Mouse (Mus musculus): ENCODE measurements at regions not wholly inside any gene's neighbourhood (a gene's known extent, or its start where the extent isn't known, plus 50 kb on each side); places are given as distances from the start of the nearest gene placed in this dataset.

GRCm38 (mm10) chr17:72782775-72783174 is 53.5 kb upstream of the Ypel5 start:
- intact Hi-C loops (cut with DNase I): loop anchor here (1.0 to 10.0 kb wide), 3 partner anchors 468 to 1121 kb away; no protein-coding TSS in a partner anchor
- DNase-seq: no peak

- intact Hi-C loops (cut with DNase I): loop anchor here (1.0 to 10.0 kb wide), 5 partner anchors 175 to 1221 kb away; no protein-coding TSS in a partner anchor
- DNase-seq: peak; percentile 54 to 74
These were observed 54.5 kb upstream of the Ypel5 start for GRCm38 (mm10) chr17:72781786-72782185.

- no peak for DNase-seq
- intact Hi-C loops (cut with DNase I): no loop called here
These were observed 68.0 kb upstream of the Ypel5 start for GRCm38 (mm10) chr17:72768266-72768665.

GRCm38 (mm10) chr17:72760937-72761336 is 75.3 kb upstream of the Ypel5 start:
- intact Hi-C loops (cut with DNase I): no loop called here
- no peak for DNase-seq

GRCm38 (mm10) chr17:72746411-72746810 is 89.8 kb upstream of the Ypel5 start:
- no peak for DNase-seq
- intact Hi-C loops (cut with DNase I): no loop called here

GRCm38 (mm10) chr17:72733006-72733405 is 103.2 kb upstream of the Ypel5 start:
- intact Hi-C loops (cut with DNase I): no loop called here
- DNase-seq: no peak

- DNase-seq: no peak
- intact Hi-C loops (cut with DNase I): no loop called here
These were observed 104.6 kb upstream of the Ypel5 start for GRCm38 (mm10) chr17:72731691-72732090.

- intact Hi-C loops (cut with DNase I): no loop called here
- no peak for DNase-seq
These were observed 105.1 kb upstream of the Ypel5 start for GRCm38 (mm10) chr17:72731175-72731574.

- intact Hi-C loops (cut with DNase I): no loop called here
- DNase-seq: no peak
These were observed 115.5 kb upstream of the Ypel5 start for GRCm38 (mm10) chr17:72720753-72721152.

GRCm38 (mm10) chr17:72719618-72720017 is 115.2 kb upstream of the Alk start:
- intact Hi-C loops (cut with DNase I): no loop called here
- DNase-seq: no peak

GRCm38 (mm10) chr17:72691630-72692029 is 87.2 kb upstream of the Alk start:
- DNase-seq: no peak
- intact Hi-C loops (cut with DNase I): no loop called here

GRCm38 (mm10) chr17:72689606-72690005 is 85.2 kb upstream of the Alk start:
- DNase-seq: no peak
- intact Hi-C loops (cut with DNase I): no loop called here

- DNase-seq: no peak
- intact Hi-C loops (cut with DNase I): no loop called here
These were observed 84.4 kb upstream of the Alk start for GRCm38 (mm10) chr17:72688800-72689199.

- intact Hi-C loops (cut with DNase I): no loop called here
- no peak for DNase-seq
These were observed 70.2 kb upstream of the Alk start for GRCm38 (mm10) chr17:72674658-72675057.

- DNase-seq: no peak
- intact Hi-C loops (cut with DNase I): no loop called here
These were observed 67.6 kb upstream of the Alk start for GRCm38 (mm10) chr17:72672010-72672409.

- no peak for DNase-seq
- intact Hi-C loops (cut with DNase I): no loop called here
These were observed 62.5 kb upstream of the Alk start for GRCm38 (mm10) chr17:72666961-72667360.

GRCm38 (mm10) chr17:72661678-72662077 is 57.3 kb upstream of the Alk start:
- DNase-seq: no peak
- intact Hi-C loops (cut with DNase I): no loop called here

- DNase-seq: no peak
- intact Hi-C loops (cut with DNase I): no loop called here
These were observed 54.3 kb upstream of the Alk start for GRCm38 (mm10) chr17:72658744-72659143.

- intact Hi-C loops (cut with DNase I): no loop called here
- DNase-seq: no peak
These were observed 53.4 kb upstream of the Alk start for GRCm38 (mm10) chr17:72657826-72658225.
